Mouse (Mus musculus) CD4-positive, CD25-positive, alpha-beta regulatory T cell, adult 4 months (primary cell): ENCODE results near the gene Abl2. TPM values are rescaled to one million over a fixed set of nuclear protein-coding genes. Genes with fewer than 3 reads are reported as not detected.
A peak's percentile ranks its signal among the peaks of the same experiment; 100 is the strongest.

Experiments used
- ATAC-seq: one replicate; pipeline ENCODE4 v1.8.0; 2017
- polyA plus RNA-seq, 2 experiments: library from polyadenylated mRNA; unstranded; fragments of 100-300 nt; shearing (Covaris generic); gene quantifications; one replicate each; pipeline ENCODE4 v1.2.1; 2017

Abl2 gene
- polyA plus RNA-seq, 2 experiments from 2014 or later: 4.6 to 4.9 TPM

DNA sequence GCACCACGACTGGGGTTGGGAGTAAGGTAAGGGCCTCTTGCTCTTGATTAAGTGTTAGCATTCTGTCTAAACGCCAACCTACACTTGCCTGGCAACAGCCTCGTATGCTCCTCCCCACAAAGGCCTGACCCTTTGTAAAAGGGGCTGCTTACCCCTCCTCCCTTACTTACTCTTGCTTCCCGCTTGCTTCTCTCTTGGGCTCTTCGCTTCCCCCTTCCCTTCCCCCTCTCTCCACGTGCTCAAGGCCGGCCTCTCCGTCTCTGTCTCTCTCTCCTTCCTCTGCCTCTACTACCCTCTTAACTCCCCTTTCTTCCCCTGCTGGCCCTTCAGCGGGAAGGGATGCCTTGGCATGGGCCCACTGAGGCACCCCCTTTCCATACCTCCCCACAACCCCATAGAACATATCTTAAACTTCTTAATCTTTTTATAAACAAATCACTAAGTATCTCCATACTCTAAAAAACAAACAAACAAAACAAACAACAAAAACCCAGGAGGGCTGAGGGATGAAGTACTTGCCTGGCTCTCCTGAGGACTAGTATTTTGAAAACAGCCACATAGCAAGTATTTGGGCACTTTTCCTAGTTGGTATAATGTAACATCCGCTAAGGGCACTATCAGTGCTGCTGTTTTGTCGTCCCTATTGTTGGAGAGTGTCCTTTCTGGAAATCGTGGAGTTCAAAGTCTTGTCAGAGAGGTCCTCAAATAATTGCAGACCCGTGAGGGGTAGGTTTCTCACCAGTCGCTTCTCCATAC lies 114.3 kb downstream of the Abl2 start:
- no peak for ATAC-seq

DNA sequence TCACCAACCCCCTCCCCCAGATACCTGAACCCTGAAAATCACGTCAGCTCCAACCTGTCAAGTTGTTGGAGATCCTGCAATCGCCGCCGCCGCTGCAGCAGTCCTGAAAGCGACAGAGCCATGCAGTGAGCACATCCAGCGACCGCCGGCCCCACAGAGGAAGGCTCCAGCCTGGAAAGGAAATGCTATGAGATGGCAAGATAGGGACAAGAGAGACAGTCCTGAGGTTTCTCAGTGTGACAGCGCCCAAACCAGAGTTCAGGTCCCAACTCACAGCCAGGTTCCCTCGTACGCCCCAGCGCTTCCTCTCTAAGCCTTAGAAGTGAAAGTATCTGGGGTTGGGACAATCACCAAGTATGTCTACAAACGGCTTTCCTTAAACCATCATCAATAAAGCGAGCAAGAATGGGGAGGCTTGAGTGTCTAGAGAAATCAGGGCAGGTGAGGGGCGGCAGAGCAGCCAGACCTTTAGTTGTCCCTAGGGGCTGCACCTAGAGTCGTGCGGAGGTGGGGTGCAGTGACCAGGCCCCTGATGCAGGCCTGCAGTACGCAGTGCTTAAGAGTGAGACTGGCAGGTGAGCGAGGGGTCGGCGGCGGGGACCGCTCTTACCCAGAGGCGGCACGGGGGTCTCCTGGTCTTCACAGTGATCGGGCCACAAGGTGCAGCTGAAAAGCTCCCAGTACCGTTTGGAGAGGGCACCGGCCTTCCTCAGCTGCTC lies 115.0 kb downstream of the Abl2 start:
- peak; percentile 44 for ATAC-seq

DNA sequence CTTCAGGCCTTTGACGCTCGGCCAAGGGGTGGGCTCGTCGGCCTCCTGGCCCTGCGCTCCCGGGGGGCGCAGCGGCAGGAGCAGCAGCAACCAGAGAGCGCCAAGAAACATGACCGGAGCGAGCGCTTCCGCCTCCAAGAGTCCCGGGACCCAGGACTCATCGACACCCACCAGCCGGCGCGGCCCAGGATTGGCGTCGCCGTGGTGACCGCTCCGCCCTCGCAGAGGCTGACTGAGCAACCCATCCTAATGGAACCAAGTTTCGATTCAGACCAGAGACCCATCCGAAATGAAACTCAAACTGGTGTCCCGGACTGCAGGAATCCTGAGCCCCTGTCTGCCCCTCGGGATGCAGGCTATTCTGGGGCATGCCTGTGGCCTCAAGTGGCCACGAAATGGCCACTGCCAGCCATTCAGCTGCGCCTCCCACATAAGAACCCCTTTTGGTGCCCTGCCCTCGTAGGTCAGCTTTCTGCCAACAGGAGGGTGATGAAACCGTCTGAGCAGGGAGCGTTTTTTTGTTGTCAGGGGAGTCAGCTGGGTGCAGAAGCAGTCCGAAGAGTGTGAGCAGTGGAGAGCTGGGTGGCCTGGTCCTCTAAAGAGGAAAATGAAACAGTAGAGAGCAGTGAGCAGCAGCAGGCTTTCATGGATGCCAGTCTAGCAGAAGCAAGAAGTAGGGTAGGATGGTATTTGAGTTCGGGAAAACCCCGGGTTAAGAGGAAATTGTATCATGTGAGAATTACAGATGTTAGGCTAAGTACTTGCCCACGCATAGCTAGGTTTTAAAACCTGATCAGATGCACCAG lies 115.8 kb downstream of the Abl2 start, which contains the start of gene Tor3a:
Gene Tor3a (minus strand): TSS at position 162 of the 806 bp plus-strand sequence.
- peak; percentile 75 for ATAC-seq

DNA sequence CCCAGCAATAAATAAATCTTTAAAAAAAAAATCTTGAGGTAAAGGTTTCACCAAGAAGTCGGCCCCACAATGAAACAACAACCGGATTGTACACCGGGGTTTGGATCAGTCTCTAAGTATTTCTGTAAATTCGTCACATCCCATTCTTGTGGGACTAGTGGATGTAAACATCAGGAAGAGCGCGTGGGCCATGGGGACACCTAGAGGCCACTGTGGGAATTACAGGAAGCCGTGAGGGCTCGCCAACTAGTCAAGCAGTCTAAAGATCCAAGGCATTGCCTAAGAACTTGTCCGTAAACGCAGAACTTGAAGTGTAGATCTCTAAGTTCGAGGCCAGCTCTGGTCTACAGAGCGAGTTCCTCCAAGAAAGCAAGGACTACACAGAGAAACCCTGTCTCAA lies 117.6 kb downstream of the Abl2 start:
- no peak for ATAC-seq

DNA sequence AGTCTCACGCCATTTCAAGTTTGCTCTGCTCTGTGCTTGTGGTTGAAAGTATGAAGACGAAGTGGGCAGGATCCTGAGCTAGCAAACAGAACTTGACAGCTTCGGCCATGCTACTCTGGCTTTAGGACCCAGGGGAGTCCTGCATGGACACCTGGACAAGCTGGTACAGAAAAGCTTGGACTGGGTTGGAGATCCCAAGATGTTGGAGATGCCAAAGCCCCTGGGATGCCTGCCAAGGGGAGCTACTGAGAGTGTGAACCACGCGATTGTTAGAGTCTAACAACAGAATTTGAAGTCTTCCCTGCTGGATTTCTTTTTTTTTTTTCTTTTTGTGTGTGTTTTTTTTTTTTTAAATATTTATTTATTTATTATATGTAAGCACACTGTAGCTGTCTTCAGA lies 118.0 kb downstream of the Abl2 start:
- no peak for ATAC-seq

DNA sequence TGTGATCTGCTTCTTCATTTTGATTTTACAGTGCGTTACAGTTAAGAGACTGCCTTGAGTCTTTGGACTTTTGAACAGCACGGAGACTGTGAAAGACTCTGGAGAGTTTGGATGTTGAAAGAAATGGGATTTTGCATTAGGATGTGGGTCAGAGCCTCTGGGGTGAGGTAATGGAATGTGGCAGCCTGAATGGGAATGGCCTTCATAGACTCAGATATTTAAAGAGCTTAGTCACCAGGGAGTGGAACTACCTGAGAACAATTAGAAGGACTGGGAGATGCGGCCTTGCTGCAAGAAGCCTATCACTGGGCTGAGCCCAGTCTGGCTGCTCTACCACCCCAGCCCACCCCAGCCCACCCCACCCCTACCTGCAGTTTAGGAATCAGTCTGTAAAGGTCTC lies 118.6 kb downstream of the Abl2 start:
- ATAC-seq: no peak

DNA sequence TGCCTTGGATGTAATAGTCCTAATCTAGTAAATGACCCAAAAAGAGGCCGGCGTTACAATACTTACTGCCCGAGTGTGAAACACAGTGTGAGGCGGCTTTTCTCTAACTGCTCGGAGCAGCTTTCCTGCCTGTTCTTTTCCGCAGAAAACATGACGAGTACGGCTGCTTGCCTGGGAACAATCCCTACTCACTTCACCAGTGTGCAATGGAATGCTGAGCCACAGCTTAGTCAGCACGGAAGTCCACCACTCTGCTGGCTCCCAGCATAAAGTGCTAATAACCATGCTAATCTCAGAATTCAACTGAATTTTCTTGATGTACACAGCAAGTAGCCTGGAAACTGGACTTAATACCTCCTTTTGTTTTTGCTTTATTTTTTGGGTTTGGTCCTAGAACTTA lies 121.0 kb downstream of the Abl2 start:
- ATAC-seq: no peak

DNA sequence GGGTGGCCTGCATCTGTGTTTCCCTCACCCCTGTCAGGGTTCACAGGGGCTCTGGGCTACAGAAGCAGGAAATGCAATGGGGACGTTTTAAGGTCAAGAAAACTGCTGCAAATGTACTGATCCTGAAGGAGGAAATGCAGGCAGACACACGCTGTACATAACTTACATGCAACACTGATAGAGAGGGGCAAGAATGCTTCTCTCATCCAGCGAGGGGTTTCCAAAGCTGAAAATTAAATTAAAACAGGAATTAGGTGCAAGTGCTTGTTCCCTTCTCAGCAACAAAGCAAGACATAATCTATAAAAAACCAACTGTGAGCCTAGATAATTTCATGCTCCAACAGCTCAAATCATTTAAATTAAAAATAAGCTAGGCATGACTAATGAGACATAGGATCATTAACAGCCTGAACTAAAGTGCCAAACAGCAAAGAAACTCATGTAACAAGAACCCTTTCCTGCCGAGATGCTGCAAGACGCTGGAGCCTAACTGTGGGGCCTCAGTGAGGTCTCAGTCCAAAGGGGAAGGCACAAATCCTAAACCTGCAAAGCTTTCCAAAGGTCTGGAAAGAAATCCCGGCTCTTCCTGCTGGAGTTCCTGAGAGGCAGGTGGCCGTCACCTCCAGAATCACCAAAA lies 127.6 kb downstream of the Abl2 start:
- no peak for ATAC-seq

Other genes starting within 250 kb of the Abl2 start
- gene Nphs2, start 248.1 kb upstream of the Abl2 start, polyA plus RNA-seq: not detected
- gene Gm2000, start 192.7 kb upstream of the Abl2 start, polyA plus RNA-seq: 1,000 to 10,000 TPM; 2,130 to 3,550 TPM
- 1 to 10 TPM in 1 of 2 experiments, under 1 TPM in 1; 0.93 to 1.2 TPM for gene Axdnd1, start 137.6 kb upstream of the Abl2 start, polyA plus RNA-seq
- gene Soat1, start 84.5 kb upstream of the Abl2 start, polyA plus RNA-seq: 10 to 100 TPM; 56.3 TPM
- gene Gm10031, start 34.8 kb upstream of the Abl2 start, polyA plus RNA-seq: 1 to 10 TPM in 1 of 2 experiments, under 1 TPM in 1; 0.66 to 4.8 TPM
- gene Tor3a, start 115.6 kb downstream of the Abl2 start, polyA plus RNA-seq: 10 to 100 TPM; 28.4 to 29.6 TPM
- gene Fam20b, start 160.3 kb downstream of the Abl2 start, polyA plus RNA-seq: 10 to 100 TPM; 11.5 to 18.8 TPM